Mouse (Mus musculus) left cerebral cortex, adult 11 months (tissue): ENCODE results near the gene Brd2.
A peak's percentile ranks its signal among the peaks of the same experiment; 100 is the strongest.

ENCODE experiments used
- DNase-seq: peaks from one replicate; pipeline ENCODE4 v3.0.0; 2022; ENCODE audit warnings: low spot score

Brd2 gene

DNA sequence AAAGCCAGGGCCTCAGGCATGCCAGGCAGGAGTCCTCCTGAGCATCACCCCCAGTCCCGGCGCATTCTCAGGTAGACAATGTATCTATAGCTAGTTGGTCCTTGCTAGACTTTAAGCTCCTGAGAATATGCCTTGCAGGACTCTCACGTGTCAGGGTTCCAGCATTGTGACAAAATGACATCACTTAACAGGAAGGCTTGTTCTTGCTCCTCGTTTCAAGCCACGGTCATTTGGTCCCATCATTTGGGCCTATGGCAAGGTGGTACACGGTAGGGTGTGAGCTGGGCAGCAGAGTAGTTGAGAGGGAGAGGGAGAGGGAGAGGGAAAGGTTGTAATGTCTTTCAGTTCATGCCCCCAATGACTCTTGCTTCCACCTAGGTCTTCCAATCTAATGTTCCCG, 9.5 kb upstream of the Brd2 start:
- DNase-seq = no peak

DNA sequence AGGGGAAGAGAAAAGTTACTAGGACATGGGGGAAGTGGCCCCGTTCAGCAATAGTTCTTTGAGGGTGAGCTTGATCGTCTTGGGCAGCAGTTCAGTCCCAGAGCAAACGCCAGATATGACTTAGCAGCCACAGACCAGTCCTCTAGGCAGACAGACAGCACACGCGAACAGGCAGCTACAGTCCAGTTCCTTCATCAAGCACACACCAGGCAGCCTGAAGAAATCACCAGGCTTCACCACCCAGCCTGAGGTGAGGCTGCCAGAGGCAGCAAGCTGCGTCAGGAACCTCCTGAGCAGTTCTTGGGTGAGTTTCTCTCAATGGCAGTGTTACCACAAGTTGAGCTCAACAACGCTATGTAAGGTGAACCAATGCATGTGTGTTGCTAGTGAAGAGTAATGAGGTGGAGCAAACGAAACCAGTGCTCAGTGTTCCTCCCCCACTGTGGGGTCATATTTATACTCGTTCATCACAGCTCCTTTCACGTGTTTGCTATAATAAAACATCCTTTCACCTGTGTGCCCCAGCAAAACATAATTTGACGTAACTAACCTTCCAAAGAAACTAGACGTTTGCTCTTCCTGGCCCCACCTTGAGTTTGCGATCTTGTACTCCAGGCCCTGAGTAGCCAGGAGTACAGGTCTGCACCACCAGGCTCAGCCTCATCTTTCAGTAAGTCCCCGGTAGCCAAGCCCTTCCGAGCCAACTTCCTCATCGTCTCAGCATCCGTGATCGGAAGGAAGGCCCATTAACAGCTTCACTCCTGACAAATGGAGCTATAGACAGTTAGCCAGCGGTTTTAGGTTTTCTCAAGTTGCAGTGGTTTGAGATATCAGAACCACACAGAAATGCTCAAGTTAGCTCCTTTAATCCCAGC, 7.9 kb upstream of the Brd2 start:
- DNase-seq = no peak

DNA sequence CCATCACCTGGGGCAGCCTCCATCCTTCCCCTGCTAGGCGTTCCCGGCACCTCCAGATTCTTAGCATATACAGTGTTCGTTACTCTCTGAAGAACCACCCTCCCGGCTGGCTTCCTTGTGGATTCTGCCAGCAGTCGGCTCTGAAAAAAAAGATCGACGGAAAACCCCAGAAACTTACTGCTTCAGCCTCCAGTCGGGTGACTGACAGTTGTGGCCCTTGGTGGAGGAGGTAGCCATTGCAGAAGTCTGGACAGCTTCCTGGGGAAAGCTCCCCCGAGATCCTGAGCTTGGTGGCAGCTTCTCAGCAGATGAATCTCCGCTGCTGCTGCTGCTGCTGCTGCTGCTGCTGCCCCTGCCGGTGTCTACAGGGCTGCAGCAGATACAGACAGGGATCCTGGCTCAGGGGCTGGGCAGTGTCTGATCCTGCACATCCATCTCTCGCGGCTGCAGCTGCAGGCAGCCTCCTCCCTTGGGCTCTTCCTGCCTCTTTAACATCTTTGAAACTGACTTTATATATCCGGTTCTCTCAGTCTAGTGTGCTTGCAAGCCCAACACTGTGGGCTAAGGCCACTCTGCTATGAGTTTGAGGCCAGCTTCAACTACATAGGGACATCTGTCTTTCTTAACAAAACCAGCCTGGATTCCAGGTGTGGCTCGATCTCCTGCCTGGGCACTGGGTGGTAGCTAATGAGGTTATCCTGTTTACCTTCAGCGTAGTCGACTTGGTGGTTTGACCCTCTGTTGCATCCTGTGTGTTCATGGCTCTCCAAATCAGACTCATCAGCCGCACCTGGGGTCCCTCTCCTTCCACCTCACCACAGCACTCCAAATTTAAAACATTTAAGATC, 6.7 kb upstream of the Brd2 start:
- DNase-seq = no peak

DNA sequence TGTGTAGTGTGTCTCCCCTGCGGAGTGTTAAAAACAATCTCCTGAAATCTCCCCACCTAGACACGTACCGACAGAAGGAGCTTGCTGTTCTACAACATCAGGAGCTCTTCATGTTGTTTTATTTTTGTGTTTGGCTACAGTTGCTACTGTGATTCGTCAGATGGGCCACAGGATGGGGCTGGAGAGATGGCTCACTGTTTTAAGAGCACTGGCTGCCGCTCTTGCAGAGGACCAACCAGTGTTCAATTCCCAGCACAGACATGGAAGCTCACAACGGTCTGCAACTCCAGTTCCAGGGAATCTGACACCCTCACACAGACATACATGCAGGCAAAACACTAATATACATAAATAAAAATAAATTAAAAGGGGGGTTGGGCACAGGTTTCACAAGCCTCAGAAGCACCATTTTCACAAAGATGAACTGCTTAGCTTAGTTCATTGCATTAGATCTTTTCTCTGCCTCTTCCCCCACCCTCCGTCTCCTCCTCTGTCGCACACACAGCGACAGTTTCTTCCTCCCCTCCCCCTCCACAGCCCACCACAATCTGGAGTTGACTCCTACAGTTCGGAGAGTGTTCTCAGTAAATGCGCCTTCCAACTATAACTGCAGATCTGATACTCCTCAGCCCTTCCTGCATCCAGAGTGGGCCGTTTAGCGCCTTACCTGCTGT, 6.0 kb upstream of the Brd2 start:
- DNase-seq = no peak

DNA sequence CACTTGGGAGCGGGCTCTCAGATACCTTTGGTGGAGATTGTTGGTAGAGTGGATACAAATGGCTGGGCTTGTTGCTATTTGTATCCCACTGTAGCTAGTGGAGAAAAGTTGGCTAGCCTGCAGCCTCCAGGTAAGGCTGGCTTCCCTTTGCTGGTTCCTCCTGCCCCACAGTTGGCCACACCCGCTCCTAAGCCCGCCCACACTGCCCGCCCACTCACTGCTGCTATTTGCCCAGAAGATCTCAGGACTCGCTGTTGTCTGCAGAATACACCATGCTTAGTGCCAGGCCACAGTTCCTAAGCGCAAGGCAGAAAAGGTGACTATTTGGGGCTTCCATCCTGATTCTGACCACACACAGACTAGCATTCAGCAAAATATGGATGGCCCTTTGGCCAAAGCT, 5.0 kb upstream of the Brd2 start:
- DNase-seq = no peak

DNA sequence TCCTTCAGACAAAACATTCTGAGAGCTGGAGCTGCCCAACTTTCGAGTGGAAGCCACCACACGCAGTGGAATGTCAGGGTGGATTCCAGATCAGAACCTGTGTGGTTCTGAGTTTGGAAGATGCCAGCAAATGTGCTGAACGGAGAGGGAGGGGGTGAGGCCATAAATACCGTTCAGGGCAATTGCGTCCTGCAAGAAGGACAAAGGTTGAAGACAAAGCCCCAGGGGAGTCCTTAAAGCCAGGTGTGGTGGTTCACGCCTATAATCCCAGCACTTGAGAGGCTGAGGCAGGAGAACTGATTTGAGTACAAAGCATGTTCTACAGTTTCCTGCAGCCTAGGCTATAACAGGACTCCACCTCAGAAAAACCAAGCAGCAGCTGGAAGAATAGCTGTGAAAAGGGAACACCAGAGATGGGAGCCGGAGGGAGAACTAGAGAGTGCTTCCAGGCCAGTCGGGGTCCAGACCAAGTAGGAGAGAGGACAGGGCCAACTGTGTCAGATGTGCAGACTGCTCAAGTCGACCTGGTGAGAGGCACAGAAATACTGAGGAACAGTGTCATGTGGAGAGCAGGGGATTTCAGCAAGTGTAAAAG, 4.5 kb upstream of the Brd2 start:
- DNase-seq = no peak

DNA sequence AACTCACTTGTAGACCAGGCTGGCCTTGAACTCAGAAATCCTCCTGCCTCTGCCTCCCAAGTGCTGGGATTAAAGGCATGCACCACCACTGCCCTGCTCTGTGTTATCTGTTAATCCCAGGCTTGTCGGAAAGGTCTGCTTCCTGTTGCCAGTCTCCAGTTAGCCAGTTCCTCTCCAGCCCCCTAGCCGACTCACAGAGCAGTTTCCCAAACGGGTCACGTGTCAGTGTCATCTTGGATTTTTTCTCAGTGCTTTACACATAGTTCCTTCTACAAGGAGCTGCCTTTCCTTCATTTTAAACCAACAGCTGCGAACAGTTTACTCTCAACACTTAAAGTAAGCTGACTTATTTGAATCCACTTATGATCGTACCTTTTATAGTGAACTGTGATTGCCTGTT, 2.2 kb upstream of the Brd2 start:
- DNase-seq = no peak

DNA sequence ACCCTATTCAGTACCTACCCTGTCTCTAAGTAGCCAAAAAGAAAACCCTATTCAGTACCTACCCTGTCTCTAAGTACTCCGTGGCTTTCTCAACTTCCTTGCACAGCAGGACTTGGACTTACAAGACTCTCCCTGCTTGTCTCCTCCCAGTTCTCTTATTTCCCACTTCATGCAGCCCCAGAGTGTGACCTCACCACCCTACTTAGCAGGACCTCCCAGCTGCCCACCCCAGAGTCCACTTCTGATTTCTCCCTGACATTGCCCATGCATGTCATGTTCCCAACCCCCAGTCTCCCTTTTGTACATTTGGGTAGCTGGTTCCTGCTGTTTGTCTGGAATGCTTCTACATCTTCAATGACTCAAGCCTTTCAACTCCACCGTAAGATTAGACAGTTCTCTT, 1.1 kb upstream of the Brd2 start:
- no peak for DNase-seq

DNA sequence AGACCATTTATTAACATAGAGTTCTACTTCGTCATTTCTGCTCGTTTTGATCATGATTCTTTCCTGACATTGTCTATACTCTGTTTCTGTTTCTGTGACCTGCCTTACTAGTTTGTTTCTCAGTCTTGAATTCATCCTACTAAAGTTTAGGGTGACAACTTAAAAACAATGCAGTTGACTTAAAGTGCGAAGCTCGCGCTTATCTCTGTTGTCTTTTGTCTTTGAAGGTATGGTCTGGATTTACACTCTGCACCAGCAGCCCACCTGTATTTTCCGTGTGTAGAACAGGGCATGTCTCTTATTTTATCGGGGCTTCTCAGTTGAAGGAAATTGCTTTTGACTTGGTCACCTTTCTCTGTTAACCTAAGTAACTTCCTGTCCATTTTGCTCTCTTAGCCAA, 677 bp upstream of the Brd2 start:
- DNase-seq = no peak

DNA sequence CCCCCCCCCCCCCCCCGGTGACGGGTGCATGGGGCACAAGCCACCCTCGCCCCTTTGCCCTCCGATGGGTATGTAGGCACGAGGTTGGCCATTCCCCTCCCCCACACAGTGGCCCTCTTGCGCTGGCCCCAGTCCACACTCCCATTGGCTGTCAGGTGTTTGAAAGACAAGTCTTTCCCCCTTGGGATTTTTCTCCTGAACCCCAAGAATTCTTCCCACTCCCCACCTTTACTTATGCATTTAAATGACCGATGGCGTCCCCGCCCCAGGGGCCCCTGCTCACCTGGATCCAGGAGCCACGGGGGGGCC, 601 bp downstream of the Brd2 start:
- no peak for DNase-seq

DNA sequence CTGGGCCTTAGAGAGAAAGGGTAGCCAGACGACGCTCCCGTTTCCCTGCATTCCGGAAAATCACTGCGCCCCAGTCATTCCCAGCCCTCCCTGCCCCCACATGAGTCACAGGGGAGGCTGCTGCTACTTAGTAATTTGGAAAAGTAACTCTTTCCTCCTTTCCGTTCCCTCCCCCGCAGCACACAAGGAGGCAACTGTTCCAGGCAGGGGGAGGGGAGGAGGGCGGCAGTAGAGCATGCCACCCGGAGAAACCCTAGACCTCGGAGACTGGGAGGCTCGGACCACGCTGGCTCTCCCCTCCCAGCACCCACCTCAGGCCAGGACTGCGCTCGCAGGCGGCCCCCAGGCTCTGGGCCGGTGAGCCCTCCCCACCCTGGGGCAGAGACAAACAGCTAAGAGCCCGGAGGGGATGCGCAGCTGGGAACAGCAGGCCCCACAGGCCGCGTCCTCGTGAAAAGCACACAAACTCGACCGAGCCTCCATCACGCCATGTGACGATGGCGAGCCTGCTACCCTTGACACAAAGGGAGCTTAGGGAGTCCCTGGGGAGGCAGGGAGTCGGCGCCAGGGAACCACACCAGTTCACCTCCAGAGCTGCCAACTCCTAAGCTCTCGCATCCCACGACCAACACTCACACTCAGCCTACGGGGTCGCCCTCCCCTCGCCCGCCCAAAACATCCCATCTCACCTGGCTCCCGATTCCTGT, 1.1 kb downstream of the Brd2 start:
- DNase-seq = peak; percentile 91

DNA sequence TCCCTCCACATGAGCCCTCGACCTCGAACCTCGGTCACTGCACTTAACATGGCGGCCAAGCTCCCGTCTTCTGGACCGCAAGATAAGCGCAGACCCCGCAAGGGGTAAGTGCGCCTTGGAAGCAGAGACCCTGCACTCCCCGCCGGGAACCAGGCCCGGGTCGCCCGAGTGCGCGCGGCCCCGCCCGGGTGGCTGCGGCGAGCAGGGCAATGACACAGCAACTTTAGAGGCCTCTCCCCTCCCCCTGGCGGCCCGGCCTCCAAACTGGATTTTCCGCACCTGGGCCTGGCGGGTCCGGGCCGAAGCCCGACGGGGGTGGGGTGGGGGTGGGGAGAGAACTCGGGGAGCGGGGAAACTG, 1.6 kb downstream of the Brd2 start:
- DNase-seq = peak; percentile 76

DNA sequence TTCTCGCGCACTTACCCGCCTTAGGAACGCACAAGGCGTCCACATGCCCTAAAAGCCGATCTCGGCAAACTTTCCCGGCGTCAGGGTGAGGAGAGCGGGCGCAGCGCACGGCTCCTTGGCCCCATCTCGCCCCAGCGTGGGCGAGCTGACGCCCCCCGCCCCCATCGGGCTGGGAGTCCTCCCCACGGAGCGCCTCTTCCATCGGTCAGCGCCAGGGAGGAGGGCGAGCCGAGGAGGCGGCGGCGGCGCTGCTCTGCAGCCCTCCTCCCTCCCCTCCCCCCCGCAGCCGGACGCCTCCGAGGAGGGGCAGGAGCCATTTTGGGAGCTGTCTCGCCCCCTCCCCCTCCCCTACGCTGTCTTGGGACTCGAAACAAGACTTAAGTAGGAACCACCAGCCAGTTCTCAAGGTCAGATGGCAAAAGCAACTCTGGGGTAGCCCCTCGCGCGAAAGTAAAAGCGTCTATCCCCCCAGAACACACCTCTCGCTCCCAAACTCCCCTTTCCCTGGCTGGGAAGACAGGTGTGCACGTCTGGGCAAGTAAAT, 2.2 kb downstream of the Brd2 start:
- DNase-seq = peak; percentile 81

DNA sequence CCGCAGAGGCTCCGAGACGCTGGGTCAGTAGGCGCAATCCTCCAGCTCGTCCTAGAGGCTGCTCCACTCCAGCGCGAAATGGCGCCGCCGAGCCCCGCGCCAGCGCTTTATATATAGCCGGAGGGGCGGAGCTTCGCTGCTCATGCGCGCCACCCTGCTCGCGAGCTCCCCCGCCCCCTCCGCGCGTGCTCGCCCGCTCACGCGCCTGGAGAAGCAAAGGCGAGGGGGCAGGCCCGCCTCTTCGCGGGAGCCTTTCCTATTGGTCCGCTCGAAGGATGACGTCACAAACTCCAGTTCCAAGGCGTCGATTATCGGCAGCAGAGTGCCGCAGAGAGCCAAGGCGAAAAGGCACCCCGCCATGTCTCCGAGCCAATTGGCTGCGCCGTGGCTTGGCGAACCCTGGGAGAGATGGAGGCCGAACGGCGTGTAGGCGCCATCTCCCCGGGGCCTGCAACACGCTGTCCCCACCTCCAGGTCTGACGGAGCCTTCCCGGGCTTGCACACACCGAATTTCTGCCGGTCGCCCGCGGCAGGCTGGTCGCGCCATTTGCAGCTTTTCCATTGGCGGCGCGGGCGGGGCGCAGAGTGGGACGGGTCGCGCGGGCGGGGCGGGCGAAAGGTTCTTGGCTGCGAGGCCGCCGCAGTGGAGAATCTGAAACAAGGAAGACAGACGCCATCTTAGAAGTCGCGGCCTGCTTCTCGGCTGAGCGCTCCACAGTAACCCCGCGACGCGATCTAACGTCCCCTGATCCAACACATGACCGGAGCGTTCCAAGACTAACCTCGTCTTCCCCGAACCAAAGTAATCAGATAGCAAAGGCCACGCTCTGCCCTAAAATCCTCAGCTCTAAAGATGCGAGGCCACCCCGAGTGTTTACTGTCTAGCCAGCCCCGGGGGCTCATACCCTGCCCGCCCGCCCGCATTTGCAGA, 2.9 kb downstream of the Brd2 start, which contains the start of gene H2-DMa:
H2-DMa (plus strand) TSS at position 293 of the 931 bp plus-strand sequence.
- DNase-seq = peak; percentile 99

DNA sequence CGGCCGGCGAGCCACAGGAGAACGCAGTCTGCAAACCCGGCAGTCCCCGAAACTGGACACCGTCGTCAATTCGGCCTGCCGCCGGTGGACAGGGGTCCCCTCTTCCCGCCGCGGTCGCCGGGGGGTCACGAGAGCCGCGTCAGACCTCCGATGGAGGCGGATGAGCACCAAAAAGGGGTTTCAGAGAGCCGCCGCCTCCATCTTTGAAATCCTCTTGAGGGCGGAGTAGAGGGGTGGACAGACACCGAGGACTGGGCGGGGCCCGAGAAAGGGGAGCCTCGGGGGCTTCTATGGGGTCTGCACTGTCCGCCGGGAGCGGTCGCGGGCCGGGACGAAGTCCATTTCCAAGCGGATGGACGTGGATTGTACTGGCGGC, 3.6 kb downstream of the Brd2 start:
- DNase-seq = no peak

DNA sequence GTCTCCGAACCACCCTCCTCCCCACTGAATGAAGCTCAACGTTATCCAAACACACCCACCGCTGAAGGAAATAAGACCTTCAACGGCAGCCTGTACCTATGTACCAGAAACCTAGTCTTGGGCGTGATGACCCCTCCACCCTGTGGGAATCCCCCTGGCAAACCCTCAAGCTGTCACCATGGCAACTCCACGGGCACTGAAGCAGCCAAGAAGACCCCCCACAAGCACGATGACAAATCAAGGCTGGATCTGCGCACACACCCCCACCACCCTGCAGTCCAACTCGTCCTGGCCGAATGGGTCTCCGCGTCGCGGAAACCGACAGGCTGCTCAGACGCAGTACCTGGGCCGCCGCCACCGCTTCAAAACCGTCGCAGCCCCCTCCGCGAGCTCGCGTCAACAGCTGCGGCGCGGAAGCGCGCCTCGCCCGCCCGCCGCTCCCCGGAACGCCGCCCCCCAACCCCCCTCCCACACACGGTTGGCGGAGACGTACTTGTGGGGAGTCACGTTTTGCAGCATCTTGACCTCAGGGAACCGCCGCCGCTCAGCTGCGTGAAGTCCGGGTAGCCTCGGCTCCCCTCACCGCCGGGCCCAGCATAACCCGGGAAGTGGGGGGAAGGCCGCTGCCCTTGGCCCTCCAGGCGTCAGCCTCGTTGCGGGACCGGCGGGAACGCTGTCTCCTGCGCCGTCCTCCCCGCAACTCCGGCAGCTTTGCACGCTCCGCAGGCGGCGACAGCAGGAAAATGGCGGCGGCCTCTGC, 4.1 kb downstream of the Brd2 start:
- DNase-seq = no peak

DNA sequence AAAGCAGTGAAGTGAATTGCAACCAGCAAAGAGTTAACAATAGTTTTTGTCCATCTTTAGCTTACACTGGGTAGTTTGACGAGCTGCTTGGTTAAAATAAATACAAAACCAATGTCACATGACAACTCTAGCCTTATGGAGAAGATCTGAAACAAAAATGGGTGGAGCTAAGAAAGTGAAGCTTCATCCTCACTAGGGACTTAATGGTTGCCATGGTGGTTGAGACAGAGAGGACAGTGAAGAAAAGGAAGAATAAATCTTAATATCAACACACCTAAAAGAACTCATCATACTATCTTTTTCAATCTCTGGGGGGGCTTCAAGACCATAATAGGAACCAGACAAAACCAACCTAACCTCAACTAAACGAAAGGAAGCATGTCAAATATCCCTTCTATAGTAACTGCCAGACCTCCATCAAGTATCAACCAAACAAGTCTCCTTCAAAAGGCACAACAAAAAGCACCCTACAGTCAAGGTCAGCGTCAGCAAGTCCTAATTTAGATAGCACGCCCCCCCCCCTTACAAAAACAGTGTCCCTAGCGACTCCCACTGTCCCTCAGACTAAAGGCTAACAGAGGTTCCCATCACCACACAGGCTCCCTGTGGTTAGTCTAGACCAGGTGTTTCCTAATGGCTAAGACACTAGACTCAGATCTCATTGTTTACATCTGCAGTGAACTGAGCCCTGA, 4.9 kb downstream of the Brd2 start:
- DNase-seq = no peak

DNA sequence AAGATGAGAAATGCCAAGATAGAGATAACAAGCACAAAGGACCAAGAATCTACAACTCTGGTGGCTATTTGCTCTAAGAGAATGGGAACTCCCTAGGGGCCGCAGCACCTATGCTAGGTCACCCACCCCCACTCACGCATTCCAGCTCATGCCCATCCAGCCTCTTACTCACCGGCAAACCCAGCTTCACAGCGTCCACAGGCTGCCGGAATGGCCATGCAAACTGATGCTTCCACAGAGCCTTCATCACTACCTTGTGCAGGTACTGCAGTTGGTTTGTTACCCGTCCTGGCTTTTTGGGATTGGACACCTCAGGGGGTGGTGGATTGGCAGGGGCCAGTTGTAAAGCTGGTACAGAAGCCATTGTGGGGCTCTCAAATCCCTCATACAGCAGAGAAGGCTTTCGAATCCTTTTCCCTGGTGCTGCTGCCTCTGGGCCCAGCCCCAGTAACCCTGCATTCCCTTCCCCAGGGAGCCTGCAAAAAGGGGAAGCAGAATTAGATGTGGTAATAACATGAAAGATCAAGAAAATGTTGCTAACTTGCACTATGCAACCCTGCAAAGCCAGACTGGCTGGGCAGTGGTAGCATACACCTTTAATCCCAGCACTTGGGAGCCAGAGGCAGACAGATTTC, 5.6 kb downstream of the Brd2 start:
- no peak for DNase-seq

DNA sequence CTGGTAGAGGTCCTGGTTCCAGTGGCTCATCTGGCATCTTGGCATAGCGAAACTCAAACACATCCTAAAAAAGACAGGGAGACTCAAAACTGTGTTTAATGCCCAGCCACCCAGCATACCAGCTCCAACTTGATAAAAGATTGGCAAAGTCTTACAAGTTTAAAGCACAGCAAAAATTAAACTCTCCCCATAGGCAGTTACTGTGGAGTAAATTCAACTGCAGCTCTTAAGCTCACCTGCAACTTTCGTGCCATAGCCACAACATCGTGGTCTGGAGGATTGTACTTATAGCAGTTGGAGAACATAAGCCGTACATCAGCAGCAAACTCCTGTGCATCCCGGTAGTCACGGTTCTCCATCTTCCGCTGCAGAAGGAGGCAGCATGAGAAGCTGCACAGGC, 8.3 kb downstream of the Brd2 start:
- no peak for DNase-seq
